Mouse (Mus musculus) gastrocnemius, postnatal 25 days (tissue): ENCODE results near the gene Gm6096. TPM values are rescaled to one million over a fixed set of nuclear protein-coding genes. Genes with fewer than 3 reads are reported as not detected.

ENCODE experiments used
- total RNA-seq, 2 experiments: library from RNA; stranded (reverse); gene quantifications; 1 replicate in 1 of 2; 2 replicates in 1 of 2; pipeline ENCODE4 v1.2.3; 2021

Gm6096 gene
- total RNA-seq, 2 experiments from 2014 or later: not detected

Other genes starting within 250 kb of the Gm6096 start
- not detected for gene Scgb2b27, start 237.1 kb upstream of the Gm6096 start, total RNA-seq
- not detected for gene Scgb1b27, start 229.6 kb upstream of the Gm6096 start, total RNA-seq
- not detected for gene Scgb1b30, start 155.6 kb upstream of the Gm6096 start, total RNA-seq
- gene Wtip, start 117.8 kb upstream of the Gm6096 start, total RNA-seq: 1 to 10 TPM; 4.8 to 7.0 TPM
- gene Uba2, start 81.4 kb upstream of the Gm6096 start, total RNA-seq: 10 to 100 TPM; 32.4 to 36.7 TPM
- 10 to 100 TPM; 14.3 to 15.9 TPM for gene Pdcd2l, start 54.4 kb upstream of the Gm6096 start, total RNA-seq
- 1,000 to 10,000 TPM in 1 of 2 experiments, 100 to 1,000 TPM in 1; 948 to 1,062 TPM for gene Gpi1, start 20.7 kb upstream of the Gm6096 start, total RNA-seq
- 10 to 100 TPM; 31.6 to 38.9 TPM for gene 4931406P16Rik, start 62.5 kb downstream of the Gm6096 start, total RNA-seq
- 10 to 100 TPM; 61.8 to 73.9 TPM for gene Lsm14a, start 142.3 kb downstream of the Gm6096 start, total RNA-seq